Mouse (Mus musculus) stomach, postnatal 0 days (tissue): Measurements from ENCODE around the gene Bms1. TPM values are rescaled to one million over a fixed set of nuclear protein-coding genes. Genes with fewer than 3 reads are reported as not detected.

Experiments used
- ATAC-seq: fragments of 200-750 bp; cut with Nextera tagmentation; 2 replicates; pipeline ENCODE4 v1.8.0; 2017; ENCODE audit not compliant: low FRiP score, low TSS enrichment
- DNase-seq: peaks from one replicate; pipeline ENCODE4 v3.0.0-alpha.2; 2016; ENCODE audit warnings: low spot score
- H3K27ac ChIP-seq: fragments of 300-500 bp; sonication (generic); replicated peaks from 2 replicates; pipeline ENCODE4 v1.5.1; 2014; ENCODE audit warnings: mild to moderate bottlenecking, control low read depth
- H3K27me3 ChIP-seq: fragments of 300-500 bp; sonication (generic); 2 replicates; pipeline ENCODE4 v1.6.1; 2014; ENCODE audit warnings: low read length; ENCODE audit not compliant: control insufficient read depth, insufficient read depth
- H3K36me3 ChIP-seq: fragments of 300-500 bp; sonication (generic); 2 replicates; pipeline ENCODE4 v1.6.1; 2014; ENCODE audit warnings: low read length, mixed read lengths; ENCODE audit not compliant: control insufficient read depth, insufficient read depth
- H3K4me1 ChIP-seq: fragments of 300-500 bp; sonication (generic); replicated peaks from 2 replicates; pipeline ENCODE4 v1.6.1; 2014; ENCODE audit warnings: antibody characterized with exemption; ENCODE audit not compliant: control insufficient read depth, insufficient read depth
- H3K4me2 ChIP-seq: fragments of 300-500 bp; sonication (generic); replicated peaks from 2 replicates; pipeline ENCODE4 v1.6.1; 2014; ENCODE audit warnings: low read depth, mild to moderate bottlenecking, control low read depth, moderate library complexity
- H3K4me3 ChIP-seq: fragments of 300-500 bp; sonication (generic); 2 replicates; pipeline ENCODE4 v1.5.1; 2014; ENCODE audit warnings: low read depth, low read length, control low read depth
- H3K9ac ChIP-seq: fragments of 300-500 bp; sonication (generic); 2 replicates; pipeline ENCODE4 v1.6.1; 2014; ENCODE audit warnings: mild to moderate bottlenecking, low read length, control low read depth, mixed read lengths
- H3K9me3 ChIP-seq: fragments of 300-500 bp; sonication (generic); 2 replicates; pipeline ENCODE4 v1.6.1; 2016; ENCODE audit warnings: low read length; ENCODE audit not compliant: control insufficient read depth
- CTCF ChIP-seq: IDR thresholded peaks from 2 replicates; pipeline ENCODE4 v1.5.1; 2016; ENCODE audit warnings: antibody characterized with exemption, low read depth, mild to moderate bottlenecking, moderate library complexity
- EP300 ChIP-seq: optimal IDR thresholded peaks from 2 replicates; pipeline ENCODE3; 2016; ENCODE audit warnings: antibody characterized with exemption
- WGBS: fragments of 180-500 bp; shearing (Covaris S2); extraction: QIAGEN DNeasy Blood & Tissue Kit; methylation state at CpG from one replicate; pipeline ENCODE4 v1.1.7; 2014; 5-methylcytosine and 5-hydroxymethylcytosine counted together
- microRNA-seq: library from miRNA; unstranded; fragments of <30 nt; microRNA quantifications from one replicate; pipeline ENCODE4, GENCODE M21; 2016
- polyA plus RNA-seq: library from polyadenylated mRNA; unstranded; fragments of >200 nt; fragmentation: Nextera tagmentation; extraction: Ambion mirVana; gene quantifications from 2 replicates; pipeline ENCODE4 v1.2.1, GENCODE M21; 2015

Gene Bms1
- polyA plus RNA-seq, 1 experiment from 2014 or later: 11.1 TPM

DNA sequence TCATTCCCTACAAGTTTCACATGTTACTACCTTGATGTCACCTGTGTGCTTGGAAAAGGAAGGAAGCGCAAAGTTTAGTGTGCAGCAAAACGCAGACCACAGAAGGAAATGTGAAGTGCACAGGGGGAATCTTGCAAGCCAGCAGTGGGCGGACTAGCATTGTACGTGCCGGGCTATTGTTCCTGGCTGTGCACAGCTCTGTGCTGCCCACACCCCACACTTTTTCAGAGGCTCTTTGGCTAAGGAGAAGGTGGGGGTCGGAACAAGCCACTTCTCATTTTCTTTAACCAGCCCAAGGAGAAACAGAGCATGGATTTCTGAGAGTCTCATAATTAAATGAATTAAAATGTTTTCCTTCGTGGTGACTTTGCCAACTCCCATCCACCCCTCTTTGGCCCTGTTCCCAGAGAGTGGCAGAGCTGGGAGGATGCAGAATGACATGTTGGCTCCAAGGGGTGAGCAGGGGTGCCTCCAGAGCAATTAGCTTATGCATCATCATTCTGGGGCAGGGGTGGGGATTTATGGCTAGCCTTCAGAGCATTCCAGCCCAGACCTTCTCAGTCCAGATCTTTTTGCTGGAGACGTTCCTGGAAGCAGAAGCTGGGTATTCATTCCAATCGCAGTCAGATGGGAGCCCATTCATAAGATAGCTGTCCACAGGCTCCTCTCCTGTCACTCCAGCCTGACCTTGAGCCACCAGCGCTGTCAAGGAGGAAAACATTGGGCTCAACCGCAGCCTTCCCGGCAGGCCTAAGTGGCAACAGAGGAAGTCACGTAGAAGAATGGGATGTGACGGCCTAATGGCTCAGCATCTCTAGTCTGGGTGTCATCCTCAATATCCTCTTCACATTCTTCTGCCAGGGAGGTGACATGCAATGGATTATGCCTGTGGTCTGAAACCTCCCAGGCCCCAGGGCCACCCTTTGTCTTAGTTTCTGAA lies 82.5 kb downstream of the Bms1 start:
- no peak for ATAC-seq
- no peak overlapping the region for H3K27ac ChIP-seq
- no peak overlapping the region for H3K4me3 ChIP-seq
- H3K4me2 ChIP-seq: no peak overlapping the region
- no peaks in the 10 kb centered on the region for H3K4me1 ChIP-seq
- no peaks in the 10 kb centered on the region for H3K9me3 ChIP-seq
- DNase-seq: no peak
- WGBS: 56% methylated on average over 14 of the region's 14 CpGs
- H3K9ac ChIP-seq: no peak overlapping the region
- TF ChIP-seq EP300: no peak
- no peaks in the 10 kb centered on the region for H3K27me3 ChIP-seq
- no peaks in the 10 kb centered on the region for H3K36me3 ChIP-seq

GRCm38 (mm10) chr6:118335934-118336450 lies 83.3 kb downstream of the Bms1 start:
- H3K27ac ChIP-seq: no peak overlapping the region
- H3K9ac ChIP-seq: no peak overlapping the region
- no peaks in the 10 kb centered on the region for H3K9me3 ChIP-seq
- DNase-seq: no peak
- TF ChIP-seq EP300: no peak
- TF ChIP-seq CTCF: no peak
- no peak overlapping the region for H3K4me3 ChIP-seq
- H3K27me3 ChIP-seq: no peaks in the 10 kb centered on the region
- 63% methylated on average over 5 of the region's 5 CpGs for WGBS
- ATAC-seq: no peak
- no peak overlapping the region for H3K4me2 ChIP-seq
- H3K4me1 ChIP-seq: no peaks in the 10 kb centered on the region
- no peaks in the 10 kb centered on the region for H3K36me3 ChIP-seq

- DNase-seq (no peak), ATAC-seq (no peak)
- Histone ChIP-seq H3K4me1 (no peaks in the 10 kb centered on the region), H3K36me3 (no peaks in the 10 kb centered on the region), H3K4me2 (no peak overlapping the region), H3K27ac (no peak overlapping the region), H3K9me3 (no peaks in the 10 kb centered on the region), H3K4me3 (no peak overlapping the region), H3K27me3 (no peaks in the 10 kb centered on the region), H3K9ac (no peak overlapping the region)
- 73% methylated on average over 9 of the region's 9 CpGs for WGBS
- TF ChIP-seq CTCF: no peak
- TF ChIP-seq EP300: no peak
Observed at GRCm38 (mm10) chr6:118333861-118334260, 85.4 kb downstream of the Bms1 start.

Small RNA genes lying within 50 kb of the gene (microRNA-seq; reads per million reads assigned to microRNA genes)
- not detected for gene Gm25953

Other genes starting within 250 kb of the Bms1 start
- 5.0 and 5.5 TPM in 2 replicates for gene Ret, start 221.8 kb downstream of the Bms1 start, polyA plus RNA-seq
- gene Zfp248, start 36.1 kb upstream of the Bms1 start, polyA plus RNA-seq: 2.1 and 2.4 TPM in 2 replicates
- 2.8 and 3.4 TPM in 2 replicates for gene Zfp9, start 59.8 kb upstream of the Bms1 start, polyA plus RNA-seq
- gene Ankrd26, start 142.8 kb upstream of the Bms1 start, polyA plus RNA-seq: 3.9 and 4.4 TPM in 2 replicates